Mouse (Mus musculus): ENCODE results near the gene Smim6.

Smim6 gene

GRCm38 (mm10) chr11:115945247-115945646 lies 33.4 kb downstream of the Smim6 start:
- DNase-seq = no peak

- no peak for DNase-seq
Measured at GRCm38 (mm10) chr11:115946221-115946828, 34.5 kb downstream of the Smim6 start.

- DNase-seq = no peak
Measured at GRCm38 (mm10) chr11:115948316-115948715, 36.5 kb downstream of the Smim6 start.

GRCm38 (mm10) chr11:115950719-115951118 lies 38.9 kb downstream of the Smim6 start:
- no peak for DNase-seq

- DNase-seq = no peak
Measured at GRCm38 (mm10) chr11:115954712-115955111, 42.9 kb downstream of the Smim6 start.

GRCm38 (mm10) chr11:115955195-115955858 lies 43.5 kb downstream of the Smim6 start:
- no peak for DNase-seq

GRCm38 (mm10) chr11:115956453-115956852 lies 44.6 kb downstream of the Smim6 start:
- no peak for DNase-seq

- DNase-seq = no peak
Measured at GRCm38 (mm10) chr11:115957971-115958370, 46.2 kb downstream of the Smim6 start.

GRCm38 (mm10) chr11:115959018-115959417 lies 47.2 kb downstream of the Smim6 start:
- no peak for DNase-seq

GRCm38 (mm10) chr11:115962651-115963412 lies 51.0 kb downstream of the Smim6 start:
- DNase-seq = no peak
